Mouse (Mus musculus) cortical plate, adult 2 months (tissue): ENCODE measurements at regions not wholly inside any gene's neighbourhood (a gene's known extent, or its start where the extent isn't known, plus 50 kb on each side); places are given as distances from the start of the nearest gene placed in this dataset.

Experiments
- CTCF ChIP-seq: fragments of 200-500 bp; IDR thresholded peaks from 2 replicates; pipeline ENCODE4 v1.5.1; 2011; ENCODE audit warnings: mild to moderate bottlenecking, control low read depth, low read length; ENCODE audit not compliant: insufficient read depth; ENCODE audit errors: extremely low read depth
- POLR2A ChIP-seq: fragments of 200-500 bp; IDR thresholded peaks from 2 replicates; pipeline ENCODE4 v1.6.1; 2011; ENCODE audit warnings: mild to moderate bottlenecking, low read length, control low read depth; ENCODE audit not compliant: insufficient read depth; ENCODE audit errors: extremely low read depth

GRCm38 (mm10) chr9:33035401-33035800 is 399.4 kb downstream of the Ets1 start:
- no peak for TF ChIP-seq POLR2A
- TF ChIP-seq CTCF = no peak
